Mouse (Mus musculus) layer of hippocampus, postnatal 25 days (tissue): Measurements from ENCODE around the gene Prr5l. TPM values are rescaled to one million over a fixed set of nuclear protein-coding genes. Genes with fewer than 3 reads are reported as not detected.

ENCODE experiments used
- DNase-seq, 2 experiments: peaks; one replicate each; pipeline ENCODE4 v3.0.0; 2022; ENCODE audit warnings: mixed read lengths in 2 of 2, low spot score in 1 of 2; ENCODE audit errors: extremely low spot score in 1 of 2
- total RNA-seq, 2 experiments: library from RNA; stranded (reverse); gene quantifications; 2 replicates each; pipeline ENCODE4 v1.2.3; 2021

Prr5l gene
- total RNA-seq: 10 to 100 TPM in 1 of 2 experiments, 1 to 10 TPM in 1; 8.8 to 12.1 TPM

GRCm38 (mm10) chr2:101882998-101883397, at the start of gene Prr5l:
TSS of gene Prr5l (minus strand) at chr2:101883027.
- no peak for DNase-seq

GRCm38 (mm10) chr2:101932169-101932936, 49.5 kb upstream of the Prr5l start:
- no peak for DNase-seq

GRCm38 (mm10) chr2:101925591-101926188, 42.9 kb upstream of the Prr5l start:
- no peak for DNase-seq

GRCm38 (mm10) chr2:101925183-101925582, 42.4 kb upstream of the Prr5l start:
- no peak for DNase-seq

GRCm38 (mm10) chr2:101923181-101923580, 40.4 kb upstream of the Prr5l start:
- no peak for DNase-seq

GRCm38 (mm10) chr2:101922302-101922701, 39.5 kb upstream of the Prr5l start:
- no peak for DNase-seq

- DNase-seq: no peak
Observed at GRCm38 (mm10) chr2:101920136-101920554, 37.3 kb upstream of the Prr5l start.

- no peak for DNase-seq
Observed at GRCm38 (mm10) chr2:101918518-101918917, 35.7 kb upstream of the Prr5l start.

- DNase-seq: no peak
Observed at GRCm38 (mm10) chr2:101909326-101910080, 26.7 kb upstream of the Prr5l start.

GRCm38 (mm10) chr2:101908773-101909172, 25.9 kb upstream of the Prr5l start:
- no peak for DNase-seq

GRCm38 (mm10) chr2:101907386-101908022, 24.7 kb upstream of the Prr5l start:
- no peak for DNase-seq

- no peak for DNase-seq
Observed at GRCm38 (mm10) chr2:101906379-101906690, 23.5 kb upstream of the Prr5l start.

- DNase-seq: peak; percentile 64 to 90
Observed at GRCm38 (mm10) chr2:101905534-101906378, 22.9 kb upstream of the Prr5l start.

GRCm38 (mm10) chr2:101902196-101902595, 19.4 kb upstream of the Prr5l start:
- no peak for DNase-seq

GRCm38 (mm10) chr2:101896425-101897204, 13.8 kb upstream of the Prr5l start:
- DNase-seq: no peak

- no peak for DNase-seq
Observed at GRCm38 (mm10) chr2:101894126-101894525, 11.3 kb upstream of the Prr5l start.

- no peak for DNase-seq
Observed at GRCm38 (mm10) chr2:101891143-101891542, 8.3 kb upstream of the Prr5l start.

- DNase-seq: no peak
Observed at GRCm38 (mm10) chr2:101888886-101889285, 6.1 kb upstream of the Prr5l start.

GRCm38 (mm10) chr2:101885768-101886438, 3.1 kb upstream of the Prr5l start, which contains the start of gene Commd9:
TSS of gene Commd9 (plus strand) at chr2:101886247.
- DNase-seq: peak; percentile 76 to 83
